Mouse (Mus musculus) splenic B cell, adult 2 months (primary cell): ENCODE data around the gene Scn11a.

Experiments
- DNase-seq: peaks from one replicate; pipeline ENCODE4 v3.0.0-alpha.2; 2011; ENCODE audit warnings: low read depth, low spot score
- H3K27me3 ChIP-seq: 2 replicates; pipeline ENCODE4 v1.6.1; 2012; ENCODE audit warnings: mild to moderate bottlenecking, low read length, moderate library complexity, mixed read lengths; ENCODE audit not compliant: control insufficient read depth, poor library complexity, insufficient read depth, severe bottlenecking
- H3K36me3 ChIP-seq: 2 replicates; pipeline ENCODE4 v1.6.1; 2012; ENCODE audit warnings: mild to moderate bottlenecking, low read length, moderate library complexity, mixed read lengths; ENCODE audit not compliant: control insufficient read depth, poor library complexity, insufficient read depth, severe bottlenecking

Scn11a gene

DNA sequence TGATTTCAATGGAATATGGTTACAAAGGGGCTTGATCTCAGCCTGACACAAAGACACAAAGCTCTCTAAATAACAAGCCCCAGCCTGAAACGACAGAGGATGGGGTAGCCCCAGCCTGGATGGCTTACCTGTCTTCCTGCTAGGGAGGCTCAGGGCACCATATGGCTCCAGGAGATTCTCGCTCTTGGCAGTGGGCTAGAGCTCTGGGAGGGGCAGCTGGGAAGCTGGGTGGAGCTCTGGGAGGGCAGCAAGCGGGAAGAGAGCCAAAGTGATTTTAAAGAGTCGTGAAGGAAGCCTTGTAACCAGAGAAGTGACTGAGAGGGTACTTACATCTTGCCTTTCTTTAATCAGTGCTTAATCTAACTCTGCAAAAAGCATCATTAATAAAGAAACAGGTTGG, at the start of gene Scn11a:
Gene Scn11a (minus strand): TSS at position 160 of the 400 bp plus-strand sequence.
- DNase-seq: no peak
- Histone ChIP-seq H3K27me3 (no peaks in the 10 kb centered on the region), H3K36me3 (no peaks in the 10 kb centered on the region)

GRCm38 (mm10) chr9:119854170-119854569, 28.9 kb upstream of the Scn11a start:
- H3K27me3 ChIP-seq: no peaks in the 10 kb centered on the region
- DNase-seq: no peak
- no peaks in the 10 kb centered on the region for H3K36me3 ChIP-seq

GRCm38 (mm10) chr9:119853071-119853846, 28.0 kb upstream of the Scn11a start:
- Histone ChIP-seq H3K27me3 (no peaks in the 10 kb centered on the region), H3K36me3 (no peaks in the 10 kb centered on the region)
- no peak for DNase-seq

- peak; percentile 23 for DNase-seq
- Histone ChIP-seq H3K27me3 (no peaks in the 10 kb centered on the region), H3K36me3 (no peaks in the 10 kb centered on the region)
Measured at GRCm38 (mm10) chr9:119852347-119853030, 27.2 kb upstream of the Scn11a start.

- no peaks in the 10 kb centered on the region for H3K36me3 ChIP-seq
- no peak for DNase-seq
- no peaks in the 10 kb centered on the region for H3K27me3 ChIP-seq
Measured at GRCm38 (mm10) chr9:119849214-119849613, 24.0 kb upstream of the Scn11a start.

- no peaks in the 10 kb centered on the region for H3K27me3 ChIP-seq
- no peak for DNase-seq
- H3K36me3 ChIP-seq: no peaks in the 10 kb centered on the region
Measured at GRCm38 (mm10) chr9:119848671-119849070, 23.4 kb upstream of the Scn11a start.

DNA sequence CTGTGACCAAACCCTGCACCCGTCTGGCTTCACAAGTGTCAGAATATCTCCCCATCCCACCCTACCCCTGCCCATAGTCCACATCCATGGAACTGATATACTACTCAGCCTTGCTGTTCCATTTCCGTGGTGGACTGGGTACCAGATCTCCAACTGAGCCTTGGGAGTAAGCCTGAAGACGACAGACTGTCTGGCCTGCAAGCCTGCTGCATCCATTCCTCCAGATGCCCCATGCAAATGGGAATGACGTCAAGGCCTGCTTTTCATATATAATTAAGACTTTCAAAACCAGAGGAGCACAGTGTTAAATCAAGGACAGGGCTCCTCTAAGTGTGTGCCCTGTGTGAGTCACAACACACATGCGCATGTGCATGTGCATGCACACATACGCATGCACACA, 21.9 kb upstream of the Scn11a start:
- no peak for DNase-seq

GRCm38 (mm10) chr9:119844724-119845123, 19.5 kb upstream of the Scn11a start:
- Histone ChIP-seq H3K36me3 (no peaks in the 10 kb centered on the region), H3K27me3 (no peaks in the 10 kb centered on the region)
- DNase-seq: no peak

More for the DNA sequence above, 21.9 kb upstream of the Scn11a start:
- no peaks in the 10 kb centered on the region for H3K36me3 ChIP-seq
- H3K27me3 ChIP-seq: no peaks in the 10 kb centered on the region

DNA sequence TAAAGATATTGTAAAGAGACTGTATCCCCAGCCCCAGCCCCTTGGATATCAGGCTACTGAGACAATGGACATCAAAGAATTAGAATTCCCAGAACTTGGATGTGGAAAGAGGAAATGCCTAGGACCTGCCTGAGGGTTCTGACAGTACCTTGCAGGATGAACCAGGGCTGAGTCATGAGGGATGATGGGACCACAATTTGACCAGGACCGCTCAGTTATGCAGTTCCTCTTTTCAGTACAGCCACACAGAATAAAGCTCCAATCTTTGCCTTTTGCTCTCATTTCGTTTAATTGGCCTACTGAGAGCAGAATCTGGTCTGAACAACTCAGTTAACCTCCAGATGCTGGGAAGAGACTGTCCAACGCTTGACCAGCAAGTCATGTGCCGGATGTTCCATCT, 18.3 kb upstream of the Scn11a start:
- Histone ChIP-seq H3K27me3 (no peaks in the 10 kb centered on the region), H3K36me3 (no peaks in the 10 kb centered on the region)
- DNase-seq: peak; percentile 6

DNA sequence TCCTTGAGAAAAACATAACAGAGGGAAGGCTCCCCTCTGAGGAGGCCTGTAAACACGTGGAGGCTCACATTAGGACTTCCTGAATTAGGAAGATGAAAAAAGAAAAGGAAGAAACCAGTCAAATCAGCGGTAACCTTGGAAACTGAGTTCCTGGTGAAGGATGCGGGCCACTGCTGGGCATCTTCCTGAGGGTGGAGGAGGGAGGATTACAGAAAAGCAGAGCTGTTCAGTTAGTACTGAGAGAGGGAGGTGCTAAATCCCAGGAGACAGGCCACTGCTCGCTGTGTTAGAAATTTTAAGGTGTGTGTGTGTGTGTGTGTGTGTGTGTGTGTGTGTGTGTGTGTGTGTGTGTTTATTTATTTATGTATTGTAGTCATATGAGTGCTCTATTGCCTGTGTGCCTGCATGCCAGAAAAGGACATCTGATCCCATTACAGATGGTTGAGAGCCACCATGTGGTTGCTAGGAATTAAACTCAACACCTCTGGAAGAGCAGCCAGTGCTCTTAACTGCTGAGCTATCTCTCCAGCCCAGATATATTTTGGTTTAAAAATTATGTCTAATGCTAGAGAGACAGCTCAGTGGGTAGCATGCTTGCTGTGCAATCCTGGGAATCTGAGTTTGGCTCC, 17.4 kb upstream of the Scn11a start:
- DNase-seq: no peak
- Histone ChIP-seq H3K36me3 (no peaks in the 10 kb centered on the region), H3K27me3 (no peaks in the 10 kb centered on the region)

GRCm38 (mm10) chr9:119842091-119842490, 16.8 kb upstream of the Scn11a start:
- no peaks in the 10 kb centered on the region for H3K27me3 ChIP-seq
- H3K36me3 ChIP-seq: no peaks in the 10 kb centered on the region
- no peak for DNase-seq

DNA sequence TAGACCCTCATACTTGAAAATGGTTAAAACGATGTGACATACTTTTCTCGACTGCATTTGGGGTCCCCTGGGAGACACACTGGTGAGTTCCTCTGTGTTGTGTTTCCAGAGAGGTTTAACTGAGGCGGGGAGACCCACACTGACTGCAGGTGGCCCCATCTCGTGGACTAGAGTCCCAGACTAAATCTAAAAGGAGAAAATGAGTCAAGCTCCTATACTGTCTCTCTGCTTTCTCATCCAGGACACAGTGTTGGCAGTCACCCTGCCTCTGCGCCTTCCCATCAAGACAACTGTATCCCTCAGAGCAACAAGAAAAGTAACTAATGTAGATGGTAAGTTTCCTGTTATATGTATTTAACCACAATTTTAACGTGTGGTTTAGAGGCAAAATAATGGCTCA, 15.9 kb upstream of the Scn11a start:
- Histone ChIP-seq H3K36me3 (no peaks in the 10 kb centered on the region), H3K27me3 (no peaks in the 10 kb centered on the region)
- DNase-seq: peak; percentile 18

- no peak for DNase-seq
- no peaks in the 10 kb centered on the region for H3K36me3 ChIP-seq
- no peaks in the 10 kb centered on the region; the same call in 1 of the 2 replicates for H3K27me3 ChIP-seq
Measured at GRCm38 (mm10) chr9:119835581-119836125, 10.4 kb upstream of the Scn11a start.

DNA sequence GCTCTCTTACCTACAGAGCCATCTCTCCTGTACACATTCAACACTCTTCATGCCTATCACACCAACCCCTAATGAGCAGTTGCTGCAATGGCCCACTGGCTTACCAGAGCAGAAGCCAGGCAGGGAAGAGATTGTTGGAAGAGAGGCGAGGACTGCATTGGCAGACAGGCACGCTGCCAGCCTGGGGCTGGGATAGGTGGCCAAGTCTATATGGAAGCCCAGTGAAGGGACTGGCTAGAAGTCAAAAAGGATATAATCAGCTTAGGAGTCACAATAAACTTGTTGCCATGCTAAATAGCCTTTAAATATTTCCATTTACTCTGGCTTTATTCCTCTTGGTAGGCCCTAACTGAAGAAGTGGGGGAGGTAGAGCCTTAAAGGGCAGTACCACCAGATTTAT, 5.7 kb upstream of the Scn11a start:
- H3K27me3 ChIP-seq: no peaks in the 10 kb centered on the region; the same call in 1 of the 2 replicates
- DNase-seq: no peak
- H3K36me3 ChIP-seq: no peaks in the 10 kb centered on the region

DNA sequence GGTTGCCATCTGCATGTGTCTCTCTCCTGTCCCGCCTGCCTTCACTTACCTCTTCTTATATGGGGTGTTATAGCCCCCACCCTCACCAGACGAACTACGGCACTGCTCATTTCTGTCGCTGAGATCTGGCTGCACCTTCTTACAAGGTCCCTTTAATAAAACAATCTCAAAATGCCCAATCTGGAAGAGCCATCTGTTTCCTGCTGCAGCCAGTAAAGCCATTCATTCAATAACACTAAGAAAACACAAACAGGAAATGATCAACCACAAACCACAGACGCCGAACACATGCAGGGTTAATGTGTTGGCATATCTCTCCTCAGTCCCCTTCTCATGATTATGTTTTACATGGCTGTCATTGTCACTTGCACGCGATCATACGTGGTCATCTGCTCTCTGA, 1.5 kb downstream of the Scn11a start:
- DNase-seq: peak; percentile 7
- Histone ChIP-seq H3K27me3 (no peaks in the 10 kb centered on the region), H3K36me3 (no peaks in the 10 kb centered on the region)
